Mouse (Mus musculus): ENCODE measurements around the gene Dusp22.

Gene Dusp22

DNA sequence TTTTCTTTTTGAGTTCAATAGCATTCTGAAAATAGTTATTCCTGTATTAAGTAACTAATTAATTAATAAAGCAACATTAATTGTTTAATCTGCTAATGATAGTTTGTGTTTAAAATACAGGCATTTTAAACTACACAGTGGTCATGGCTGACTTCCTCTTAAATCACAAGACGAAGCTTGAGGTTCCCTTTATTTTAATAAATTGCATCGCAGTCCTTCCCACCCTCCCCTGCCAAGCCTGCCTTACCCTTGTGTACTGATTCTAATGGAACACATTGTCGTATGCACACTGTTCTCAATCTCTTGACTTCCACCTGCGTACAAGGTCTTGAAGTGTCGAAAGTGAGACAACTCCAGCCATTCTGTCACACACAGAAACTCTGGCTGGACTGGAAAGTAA lies 14.1 kb downstream of the Dusp22 start:
- DNase-seq, result no peak

DNA sequence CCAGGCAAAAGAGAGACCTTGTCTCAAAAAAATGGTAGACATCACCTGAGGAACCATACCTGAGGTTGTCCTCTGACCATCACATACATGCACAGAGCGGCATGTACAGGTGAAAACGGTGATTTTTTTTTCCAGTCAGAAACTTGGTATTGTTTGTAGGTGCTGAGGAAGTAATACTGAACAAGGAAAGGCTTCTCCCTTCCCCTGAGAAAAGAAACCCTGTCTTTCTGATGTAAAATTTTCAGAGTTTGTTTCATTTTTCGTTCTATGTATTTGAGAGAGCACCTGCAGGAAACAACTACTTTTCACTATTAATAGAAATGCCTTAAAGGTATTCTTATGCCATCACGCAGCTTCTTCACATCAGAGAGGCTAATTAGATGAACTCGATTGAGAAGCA lies 19.0 kb downstream of the Dusp22 start:
- no peak for DNase-seq

DNA sequence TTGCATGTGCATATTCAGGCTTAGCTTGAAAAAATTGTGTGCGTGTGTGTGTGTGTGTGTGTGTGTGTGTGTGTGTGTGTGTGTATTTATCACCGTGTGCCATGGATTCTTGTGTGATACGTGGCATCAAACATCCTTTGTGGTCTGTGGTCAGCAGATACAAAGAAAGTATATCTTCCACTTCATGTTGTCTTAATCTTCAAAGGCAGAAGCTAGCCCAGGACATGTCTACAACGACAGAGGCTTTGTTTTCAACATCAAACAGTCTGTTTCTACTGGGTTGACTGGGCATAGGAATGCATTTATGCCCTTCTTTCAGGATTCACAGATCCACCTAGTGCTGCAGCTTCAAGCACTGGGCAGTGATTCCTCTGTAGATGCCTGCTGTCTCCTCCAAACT lies 22.1 kb downstream of the Dusp22 start:
- DNase-seq, result no peak

DNA sequence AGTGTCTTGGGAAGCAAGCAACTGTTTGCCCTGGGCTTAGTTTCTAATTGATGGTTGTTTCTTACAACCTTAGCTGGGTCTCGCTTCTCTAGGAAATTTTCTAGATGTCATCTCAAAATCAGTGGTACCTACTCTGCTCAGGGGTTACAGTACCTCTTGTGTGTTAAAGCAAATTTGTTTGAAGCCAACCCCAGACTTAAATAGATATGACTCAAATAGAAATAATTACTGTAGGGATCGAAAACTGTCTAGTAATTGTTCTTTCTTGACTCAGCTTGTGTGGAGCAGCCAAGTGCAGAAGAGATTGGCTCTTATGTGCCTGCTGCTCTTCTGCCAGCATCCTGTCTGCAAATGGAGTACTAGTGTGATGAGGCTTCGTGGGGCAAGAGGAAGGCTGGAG lies 22.5 kb downstream of the Dusp22 start:
- DNase-seq, result no peak

DNA sequence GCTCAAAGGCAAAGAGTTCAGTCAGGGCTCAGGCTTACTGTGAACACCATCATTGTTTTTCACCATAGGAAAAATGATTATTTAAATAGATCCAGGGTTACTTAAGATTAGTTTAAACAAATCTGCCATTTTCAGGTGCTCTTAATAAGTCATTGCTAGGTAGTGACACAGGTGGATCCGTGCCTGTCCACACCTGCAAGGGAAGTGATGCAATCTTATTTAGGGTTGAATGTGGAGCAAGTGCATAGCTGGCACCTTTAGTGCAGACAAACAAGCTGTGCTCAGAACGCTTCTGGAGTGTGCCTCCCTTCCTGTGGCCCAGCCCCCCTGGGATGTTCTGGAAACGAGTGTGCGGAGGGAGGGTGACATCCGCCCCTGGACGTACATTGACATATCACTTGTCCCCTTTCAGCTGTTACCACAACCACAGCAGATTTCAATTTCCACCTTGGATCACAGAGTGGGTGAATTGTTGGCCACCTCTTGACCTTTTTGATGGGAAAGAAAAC lies 24.9 kb downstream of the Dusp22 start:
- peak in 1 of 2 experiments; percentile 22 for DNase-seq

DNA sequence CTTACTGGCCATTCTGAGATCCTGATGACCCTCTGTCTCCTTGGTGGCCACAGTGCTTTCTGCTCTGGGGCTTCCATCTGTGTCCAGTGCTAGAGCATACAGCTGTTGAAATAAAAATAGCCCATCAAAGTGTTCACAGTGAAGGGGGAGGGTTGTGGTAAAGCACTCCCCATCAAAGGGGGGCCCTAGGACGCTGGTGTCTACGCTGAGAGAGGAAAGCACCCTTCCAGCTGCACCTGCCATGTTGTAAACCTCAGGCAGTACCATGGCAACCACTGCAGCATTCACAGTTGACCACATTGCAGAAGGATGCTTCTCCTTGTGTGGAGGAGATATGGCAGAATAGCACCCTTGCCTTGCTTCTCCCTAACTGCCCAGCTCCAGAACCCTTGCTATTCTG lies 26.2 kb downstream of the Dusp22 start:
- peak; percentile 36 to 57 for DNase-seq

DNA sequence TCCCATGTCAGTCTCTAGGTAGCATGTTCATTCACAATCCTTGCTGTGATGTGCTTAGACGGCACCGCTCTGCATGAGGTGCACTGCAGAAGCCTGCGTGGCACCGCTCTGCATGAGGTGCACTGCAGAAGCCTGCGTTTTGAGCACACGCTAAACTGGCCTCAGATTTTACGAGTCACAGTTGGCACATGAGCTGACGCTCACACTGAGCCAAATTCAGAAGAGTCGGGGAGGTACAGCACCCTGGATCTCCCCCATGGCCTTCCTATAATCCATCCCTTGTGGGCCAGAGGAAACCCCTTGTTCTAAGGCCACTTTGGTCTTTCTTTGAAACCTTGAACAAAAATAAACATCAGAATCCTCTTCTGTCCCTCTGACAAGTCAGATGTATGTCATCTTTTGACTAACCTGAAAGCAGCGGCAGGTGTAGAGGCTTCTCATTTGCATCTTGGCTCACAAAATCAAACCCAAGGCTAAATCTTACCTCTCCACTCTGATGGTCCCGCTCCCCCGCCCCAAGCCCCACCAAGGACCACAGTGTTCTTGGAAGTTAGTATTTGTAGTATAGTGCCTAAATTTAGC lies 28.3 kb downstream of the Dusp22 start:
- DNase-seq, result no peak

DNA sequence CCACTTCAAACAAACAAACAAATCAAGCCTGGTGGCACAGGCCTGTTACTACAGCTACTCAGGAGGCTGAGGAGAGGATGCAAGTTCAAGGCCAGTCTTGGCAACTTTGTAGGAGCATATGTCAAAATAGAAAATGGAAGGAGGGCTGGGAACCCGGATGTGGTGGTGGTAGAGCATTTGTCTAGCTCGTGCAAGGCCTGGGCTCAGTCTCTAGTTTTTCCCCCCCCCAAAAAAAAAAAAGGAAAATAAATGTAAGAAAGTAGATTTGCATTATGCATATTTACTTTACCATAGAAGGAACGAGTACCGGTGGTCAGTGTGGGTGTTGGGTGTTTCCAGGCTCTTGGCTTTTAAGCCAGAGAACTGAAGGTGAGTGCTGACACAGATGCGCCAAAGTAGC lies 29.7 kb downstream of the Dusp22 start:
- no peak for DNase-seq

DNA sequence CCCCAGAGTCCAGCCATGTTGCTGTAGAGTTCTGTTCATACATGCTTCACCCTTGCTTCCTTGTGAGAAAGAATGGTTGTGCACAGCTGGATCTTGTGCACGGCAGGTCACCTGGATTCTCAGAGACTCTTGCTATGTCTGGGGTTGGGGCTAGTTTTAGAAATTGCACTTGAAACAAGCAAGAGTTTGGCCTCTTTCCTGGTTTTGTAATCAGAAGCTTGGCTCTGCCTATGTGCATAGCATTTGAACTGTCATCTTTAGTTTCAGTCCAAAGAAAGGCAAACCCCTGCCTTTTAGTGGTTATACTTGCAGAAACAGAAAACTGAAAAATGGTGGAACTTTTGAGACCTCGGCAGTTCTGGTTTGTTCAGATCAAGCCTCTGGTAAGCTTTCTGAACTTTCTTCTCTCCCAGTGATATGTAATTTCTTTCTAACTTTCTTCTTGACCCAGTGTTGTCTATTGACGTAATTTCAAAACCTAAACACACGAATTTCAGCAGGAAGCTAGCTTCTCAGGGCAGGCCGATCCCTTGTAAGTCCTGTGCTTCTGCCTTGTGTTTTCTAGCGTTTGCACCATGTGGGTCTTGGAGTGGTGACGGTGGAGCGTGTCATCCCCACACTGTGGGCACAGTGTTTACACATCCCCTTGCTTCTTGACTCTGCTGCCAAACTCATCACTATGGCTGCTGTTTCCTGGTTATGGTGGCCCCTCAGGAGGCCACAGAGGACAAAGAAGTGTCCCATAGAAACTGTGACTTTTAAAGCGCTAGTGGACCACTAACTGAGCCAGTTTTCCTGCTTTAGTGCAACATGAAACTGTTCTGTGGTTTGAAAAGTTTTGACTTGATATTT lies 31.9 kb downstream of the Dusp22 start:
- no peak for DNase-seq

DNA sequence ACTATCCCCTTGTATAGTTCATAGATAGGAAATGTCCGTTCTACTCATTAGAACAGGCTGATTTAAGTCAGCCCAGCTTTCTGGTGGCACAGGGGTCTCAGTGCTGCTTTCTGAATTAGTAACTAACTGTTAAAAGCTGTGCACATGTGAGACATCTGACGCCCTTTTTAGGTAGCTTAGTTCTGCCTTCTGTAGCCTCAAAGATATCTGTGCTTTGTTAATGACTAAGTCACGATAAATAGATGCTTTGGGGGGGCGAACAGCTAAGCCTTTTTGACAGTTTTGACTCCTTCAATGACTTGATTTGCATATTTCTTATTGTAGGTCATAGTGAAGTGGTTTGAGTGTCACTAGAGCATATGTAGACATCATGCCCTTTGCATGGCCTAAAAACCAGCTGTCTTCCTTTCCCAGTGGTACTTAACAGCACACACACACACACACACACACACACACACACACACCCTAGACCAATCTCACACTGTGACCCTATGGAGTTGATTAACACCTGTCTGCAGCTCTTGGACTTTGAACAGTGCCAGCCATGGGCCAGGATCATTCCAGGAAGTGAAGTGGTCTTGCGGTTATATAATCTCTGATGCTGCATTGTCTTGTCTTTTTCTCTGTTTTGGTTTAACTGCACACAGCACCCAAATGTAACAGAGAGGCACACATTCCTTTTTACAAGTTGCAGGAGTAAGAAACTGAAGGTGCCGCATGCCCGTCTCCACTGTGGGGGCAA lies 33.0 kb downstream of the Dusp22 start:
- DNase-seq, result no peak

DNA sequence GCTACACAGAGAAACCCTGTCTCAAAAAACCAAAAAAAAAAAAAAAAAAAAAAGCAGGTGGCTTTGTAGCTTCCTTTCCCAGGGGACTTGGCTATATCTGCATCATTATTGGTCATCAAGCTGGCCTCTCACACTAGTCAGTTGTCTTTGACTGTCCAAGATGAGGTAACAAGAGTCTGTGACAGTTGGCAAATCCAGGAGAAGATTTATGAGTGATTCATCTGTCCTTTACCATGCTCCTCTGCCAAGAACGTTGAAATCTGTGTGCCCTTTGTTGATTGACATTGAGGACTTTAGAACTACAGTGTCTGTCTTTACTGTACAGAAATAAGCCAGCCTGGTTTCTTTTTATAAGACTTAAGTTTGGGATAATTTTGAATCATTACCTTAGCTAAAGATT lies 35.4 kb downstream of the Dusp22 start:
- no peak for DNase-seq

DNA sequence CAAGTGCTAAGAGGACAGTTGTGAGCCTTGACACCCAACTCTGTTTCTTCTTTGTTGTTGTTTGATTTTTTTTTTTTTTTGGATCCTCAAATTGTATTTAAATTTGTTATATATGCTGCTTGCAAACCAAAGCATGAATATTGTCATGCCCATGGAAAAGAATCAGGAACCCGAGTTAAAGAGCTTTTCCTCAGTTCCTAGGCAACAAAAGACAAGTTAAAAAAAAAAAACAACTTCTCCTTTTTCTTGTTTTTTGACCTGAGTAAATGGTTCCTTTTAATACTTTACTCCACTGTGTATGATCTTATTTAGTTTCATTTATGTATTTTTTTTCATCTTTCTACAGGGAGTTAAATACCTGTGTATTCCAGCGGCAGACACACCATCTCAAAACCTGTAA lies 36.1 kb downstream of the Dusp22 start:
- DNase-seq, result no peak

DNA sequence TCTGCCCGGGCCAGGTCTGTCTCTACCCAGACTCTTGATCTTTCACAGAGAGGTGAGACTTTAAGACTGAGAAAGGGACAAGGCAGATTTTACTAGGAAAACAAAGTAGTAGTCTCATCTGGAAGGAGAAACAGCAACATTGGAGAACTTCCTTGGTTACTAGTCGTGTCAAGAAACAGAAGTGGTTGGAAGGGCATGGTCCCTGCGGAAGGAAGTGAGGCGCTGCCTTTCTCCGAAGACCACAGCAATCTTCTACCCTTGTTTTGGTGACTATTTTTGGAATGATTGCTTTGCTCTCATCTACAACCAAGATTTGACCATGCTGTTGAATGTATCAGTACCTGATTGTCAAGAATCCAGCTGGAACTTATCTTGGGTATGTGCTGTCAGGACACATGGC lies 38.1 kb downstream of the Dusp22 start:
- no peak for DNase-seq

DNA sequence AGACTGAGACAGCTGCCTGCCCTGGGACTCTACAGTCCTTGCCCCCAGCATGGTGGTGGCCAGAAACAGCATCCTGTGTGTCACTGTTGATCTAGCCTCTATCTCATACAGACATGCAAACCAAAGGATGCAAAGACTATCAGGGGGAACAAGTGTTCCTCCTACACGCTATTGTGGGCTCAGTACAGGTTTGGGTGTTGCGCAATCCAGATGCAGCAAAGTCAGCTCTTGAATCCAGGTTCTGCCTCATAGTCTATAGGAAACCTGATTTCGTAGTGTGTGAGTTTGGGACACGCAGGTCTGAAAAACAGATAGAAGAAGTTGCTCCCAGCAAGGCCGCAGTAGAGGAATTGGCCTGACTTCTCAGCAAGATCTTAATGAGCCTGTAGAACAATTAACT lies 42.9 kb downstream of the Dusp22 start:
- DNase-seq, result no peak

DNA sequence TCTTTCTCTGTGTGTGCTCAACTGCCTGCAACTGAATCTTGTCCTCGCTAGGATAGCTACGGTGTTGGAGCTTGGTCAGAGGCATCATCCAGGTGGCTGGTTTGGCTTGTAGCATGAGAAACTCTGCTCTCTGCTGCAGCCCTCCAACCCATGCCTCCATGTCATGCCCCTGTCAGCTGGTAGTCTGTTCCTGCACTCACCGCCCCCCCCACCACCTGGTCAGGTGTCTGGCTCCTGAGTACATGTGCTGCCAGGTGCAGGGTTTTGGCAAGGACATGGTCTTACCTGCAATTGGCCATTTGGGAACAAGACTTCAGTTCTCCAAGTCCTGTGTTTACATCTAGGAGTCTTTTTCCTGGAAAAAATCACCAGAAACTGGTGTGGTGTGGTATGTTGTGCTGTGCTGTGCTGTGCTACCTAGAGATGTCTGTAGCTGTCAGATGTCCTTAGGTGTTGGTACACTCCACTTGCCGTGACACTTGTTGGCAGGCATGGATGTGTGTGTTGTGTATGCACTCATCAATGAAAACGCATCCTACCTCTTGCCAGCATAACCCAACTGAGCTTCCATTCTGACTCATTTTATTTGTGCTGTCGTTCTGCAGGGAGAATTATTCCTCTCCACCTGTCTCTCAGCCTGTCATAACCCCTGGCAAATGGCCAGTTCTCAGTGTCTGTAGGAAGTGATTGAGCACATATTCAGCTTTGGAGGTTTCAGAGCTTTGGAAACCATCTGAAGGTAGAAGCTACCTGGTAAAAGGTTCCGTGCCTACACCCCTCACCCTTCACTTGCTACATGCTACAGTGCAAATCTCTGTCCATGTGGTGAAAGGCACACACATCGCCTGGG lies 44.7 kb downstream of the Dusp22 start:
- no peak for DNase-seq

DNA sequence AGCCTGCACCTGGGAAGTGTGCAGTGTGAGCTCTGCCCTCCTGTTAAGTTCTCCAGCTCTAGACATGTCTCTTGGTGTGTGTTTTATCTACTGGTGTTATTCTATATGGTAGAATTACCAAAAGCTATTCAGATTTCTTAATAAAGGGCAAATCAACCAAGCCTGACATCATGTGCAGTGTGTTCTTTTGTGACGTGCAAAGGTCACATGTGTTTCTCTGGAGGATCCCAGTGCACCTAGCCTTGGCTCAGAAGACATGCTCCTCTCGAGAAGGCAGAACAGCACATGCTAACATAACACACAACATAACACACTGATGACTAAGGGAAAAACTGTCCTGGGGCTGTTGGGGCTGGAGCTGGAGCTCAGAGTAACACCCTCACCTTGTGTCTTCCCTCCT lies 51.3 kb downstream of the Dusp22 start:
- no peak for DNase-seq

DNA sequence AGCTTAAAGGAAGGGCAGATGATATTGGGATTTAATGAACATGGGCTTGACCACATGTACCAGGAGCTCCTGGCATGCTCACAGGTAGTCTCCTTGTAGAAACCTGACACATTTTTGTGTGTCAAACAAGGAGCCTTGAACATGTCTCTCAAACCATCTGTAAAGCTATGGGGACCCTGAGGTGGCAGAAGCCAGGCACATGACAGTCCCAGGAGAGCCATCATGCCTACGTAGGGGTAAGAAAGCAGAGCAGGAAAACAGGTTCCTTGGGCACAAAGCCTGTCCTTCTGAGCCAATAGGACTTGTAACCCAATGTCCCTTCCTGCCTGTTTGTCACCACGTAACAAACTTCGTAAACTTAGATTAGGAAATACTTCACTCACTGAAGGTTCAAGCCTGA lies 51.9 kb downstream of the Dusp22 start:
- DNase-seq, result no peak

DNA sequence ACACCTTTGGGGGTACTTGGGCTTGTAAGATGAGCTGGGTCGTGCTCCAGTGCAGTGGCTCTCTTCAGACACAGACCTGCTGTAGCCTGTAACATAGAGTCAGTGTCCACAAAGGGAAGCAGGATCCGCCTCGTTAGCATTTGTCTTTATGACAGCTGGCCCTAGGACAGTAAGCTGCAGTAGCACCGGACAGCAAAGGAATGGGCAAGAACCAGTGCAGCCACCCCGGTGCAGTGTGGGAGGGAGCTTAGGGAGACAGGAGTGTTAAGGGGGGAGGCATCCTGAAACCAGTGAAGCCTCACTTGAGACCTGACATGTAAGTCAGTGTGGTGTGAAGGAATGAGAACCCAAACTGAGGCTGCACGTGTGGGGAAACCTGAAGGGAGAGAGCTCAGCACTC lies 52.5 kb downstream of the Dusp22 start:
- DNase-seq, result no peak

DNA sequence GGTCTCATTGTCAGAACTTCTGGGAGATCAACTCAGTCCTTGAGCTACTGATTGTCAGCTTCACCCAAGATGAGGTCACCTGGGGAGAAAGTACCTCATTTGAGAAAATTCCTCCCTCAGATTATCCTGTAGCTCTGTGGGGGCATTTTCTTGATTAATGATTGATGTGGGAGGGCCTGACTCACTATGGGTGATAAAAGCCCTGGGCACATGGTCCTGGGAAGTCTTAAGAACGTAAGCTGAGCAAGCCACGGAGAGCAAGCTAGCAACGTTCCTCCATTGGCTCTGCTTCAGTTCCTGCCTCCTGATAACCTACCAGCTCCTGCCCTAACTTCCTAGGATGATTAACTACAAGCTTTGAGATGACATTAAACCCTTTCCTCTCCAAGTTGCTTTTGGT lies 53.8 kb downstream of the Dusp22 start:
- DNase-seq, result no peak

DNA sequence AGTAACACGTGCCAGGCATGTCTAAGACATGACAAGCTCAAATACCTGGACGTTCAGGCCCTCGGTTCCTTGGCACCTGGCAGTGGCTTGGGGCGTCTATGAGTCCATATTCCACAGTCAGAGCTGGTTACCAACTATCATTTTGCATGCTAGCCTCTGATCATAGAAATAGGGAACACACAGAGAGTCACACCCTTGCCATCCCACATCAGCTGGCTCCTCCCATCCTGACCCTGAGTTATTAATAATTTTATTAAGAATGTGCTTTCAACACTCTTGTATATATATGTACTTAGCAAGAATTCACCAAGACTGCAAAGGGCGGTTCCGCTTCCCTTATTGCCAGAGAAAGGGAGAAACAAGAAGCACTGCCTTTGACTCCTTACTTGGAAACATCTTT lies 54.8 kb downstream of the Dusp22 start:
- DNase-seq, result no peak

DNA sequence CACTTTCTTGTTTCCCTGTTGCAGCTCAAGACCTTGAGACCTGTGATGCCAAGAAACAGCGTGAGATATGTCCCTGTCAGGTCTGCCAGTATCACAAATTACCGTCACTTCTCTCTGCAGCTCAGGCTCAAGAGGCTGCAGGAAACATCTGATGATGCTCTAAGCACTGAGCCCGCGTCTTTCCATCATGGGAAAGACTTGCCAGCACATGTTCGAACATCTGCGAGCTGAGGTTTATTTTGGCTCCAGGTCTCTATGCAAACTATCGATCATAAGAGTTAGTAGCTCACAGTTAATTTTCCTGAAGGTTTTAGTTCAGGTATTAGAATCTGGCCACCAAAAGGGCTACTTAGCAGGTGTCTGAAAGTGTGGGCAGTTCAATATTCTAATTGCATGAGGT lies 55.3 kb downstream of the Dusp22 start:
- no peak for DNase-seq

DNA sequence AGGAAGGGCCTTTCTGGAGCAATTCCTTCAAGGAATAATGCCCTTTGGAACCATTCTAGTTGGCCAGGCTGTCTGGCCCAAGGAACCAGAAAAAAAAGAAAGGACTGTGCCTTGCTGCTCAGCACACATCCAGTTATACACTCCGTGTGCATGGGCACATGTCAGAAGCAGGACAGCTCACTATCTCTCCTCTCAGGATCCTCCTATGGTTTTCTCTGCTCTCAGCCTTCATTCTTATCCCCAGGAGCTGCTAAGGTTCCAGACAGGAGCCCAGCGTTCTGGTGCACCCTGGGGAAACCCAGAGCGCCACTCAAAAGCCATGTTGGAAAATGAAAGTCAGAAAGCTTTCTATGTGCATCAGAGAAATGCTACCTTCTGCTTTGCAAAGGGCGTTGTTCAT lies 55.8 kb downstream of the Dusp22 start:
- no peak for DNase-seq

DNA sequence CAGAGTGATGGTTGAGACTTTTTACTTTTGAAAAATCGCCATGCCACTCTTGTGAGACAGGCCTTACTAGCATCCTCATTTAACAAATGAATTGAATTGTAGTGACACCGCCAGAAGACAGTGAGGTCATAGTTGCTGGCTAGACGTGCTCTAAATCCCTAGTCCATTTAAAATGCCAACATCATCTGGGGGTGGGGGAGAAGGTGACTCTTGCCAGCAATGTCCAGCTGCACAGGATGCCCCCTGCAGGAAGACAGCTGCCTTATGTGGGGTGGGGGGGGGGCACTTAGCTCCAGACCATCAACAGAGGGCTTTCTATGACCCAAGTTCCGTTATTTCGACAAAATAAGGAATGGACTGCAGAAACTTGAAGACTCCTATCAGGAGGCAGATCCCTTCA lies 56.8 kb downstream of the Dusp22 start:
- DNase-seq, result no peak

Measured in thymus, adult 18-20 months (tissue).